Mouse (Mus musculus) left cerebral cortex, postnatal 14 days (tissue): ENCODE data around the gene Ablim1. TPM values are rescaled to one million over a fixed set of nuclear protein-coding genes. Genes with fewer than 3 reads are reported as not detected.

Source experiments
- DNase-seq, 2 experiments: peaks; one replicate each; pipeline ENCODE4 v3.0.0; 2021 to 2022; ENCODE audit warnings: low spot score in 2 of 2, mixed read lengths in 1 of 2
- intact Hi-C: fragments of 180-260 bp; cut with DNase I; formaldehyde crosslinking; loops from one replicate; pipeline ENCODE4 v1.15.1; 2025
- total RNA-seq, 2 experiments: library from RNA; stranded (reverse); gene quantifications; 2 replicates each; pipeline ENCODE4 v1.2.3; 2021

The Ablim1 gene
- total RNA-seq, 2 experiments from 2014 or later = 105 to 120 TPM

GRCm38 (mm10) chr19:57180333-57180732, 134.4 kb downstream of the Ablim1 start:
- intact Hi-C loops = no loop called here

GRCm38 (mm10) chr19:57179269-57179668, 135.4 kb downstream of the Ablim1 start:
- no peak for DNase-seq
- intact Hi-C loops = no loop called here

More at GRCm38 (mm10) chr19:57180333-57180732, 134.4 kb downstream of the Ablim1 start:
- DNase-seq = peak; percentile 41 to 55

- DNase-seq = no peak
- intact Hi-C loops = no loop called here
Observed at GRCm38 (mm10) chr19:57177334-57177733, 137.4 kb downstream of the Ablim1 start.

GRCm38 (mm10) chr19:57175077-57175476, 139.6 kb downstream of the Ablim1 start:
- intact Hi-C loops = no loop called here
- DNase-seq = no peak

GRCm38 (mm10) chr19:57174541-57174940, 140.2 kb downstream of the Ablim1 start:
- DNase-seq = no peak
- intact Hi-C loops = no loop called here

- DNase-seq = no peak
- intact Hi-C loops = no loop called here
Observed at GRCm38 (mm10) chr19:57174045-57174444, 140.7 kb downstream of the Ablim1 start.

- DNase-seq = no peak
Observed at GRCm38 (mm10) chr19:57172321-57172720, 142.4 kb downstream of the Ablim1 start.

GRCm38 (mm10) chr19:57170880-57171279, 143.8 kb downstream of the Ablim1 start:
- intact Hi-C loops = no loop called here
- DNase-seq = no peak

More at GRCm38 (mm10) chr19:57172321-57172720, 142.4 kb downstream of the Ablim1 start:
- intact Hi-C loops = no loop called here

- intact Hi-C loops = no loop called here
- DNase-seq = no peak
Observed at GRCm38 (mm10) chr19:57169485-57169884, 145.2 kb downstream of the Ablim1 start.

- no peak for DNase-seq
- intact Hi-C loops = no loop called here
Observed at GRCm38 (mm10) chr19:57167721-57168120, 147.0 kb downstream of the Ablim1 start.

GRCm38 (mm10) chr19:57164882-57165281, 149.8 kb downstream of the Ablim1 start:
- DNase-seq = no peak
- intact Hi-C loops = loop anchor here (5.0 kb wide), 1 partner anchor 72 kb away; no protein-coding TSS in a partner anchor

- peak; percentile 55 to 62 for DNase-seq
- intact Hi-C loops = loop anchor here (5.0 kb wide), 1 partner anchor 74 kb away; no protein-coding TSS in a partner anchor
Observed at GRCm38 (mm10) chr19:57163315-57163714, 151.4 kb downstream of the Ablim1 start.

GRCm38 (mm10) chr19:57161978-57162727, 152.6 kb downstream of the Ablim1 start:
- intact Hi-C loops = loop anchor here (2.0 to 5.0 kb wide), 2 partner anchors 75 to 163 kb away; no protein-coding TSS in a partner anchor
- peak in 1 of 2 experiments; percentile 44 for DNase-seq

GRCm38 (mm10) chr19:57161010-57161660, 153.6 kb downstream of the Ablim1 start:
- peak; percentile 66 to 75 for DNase-seq
- intact Hi-C loops = loop anchor here (2.0 to 5.0 kb wide), 2 partner anchors 76 to 164 kb away; no protein-coding TSS in a partner anchor

- no peak for DNase-seq
- intact Hi-C loops = no loop called here
Observed at GRCm38 (mm10) chr19:57157731-57158343, 156.9 kb downstream of the Ablim1 start.

- DNase-seq = peak in 1 of 2 experiments; percentile 64
- intact Hi-C loops = no loop called here
Observed at GRCm38 (mm10) chr19:57155121-57155884, 159.4 kb downstream of the Ablim1 start.

- peak; percentile 52 to 66 for DNase-seq
- intact Hi-C loops = no loop called here
Observed at GRCm38 (mm10) chr19:57152357-57152756, 162.4 kb downstream of the Ablim1 start.

GRCm38 (mm10) chr19:57151504-57151903, 163.2 kb downstream of the Ablim1 start:
- intact Hi-C loops = no loop called here
- DNase-seq = no peak

GRCm38 (mm10) chr19:57150275-57150674, 164.4 kb downstream of the Ablim1 start:
- DNase-seq = peak in 1 of 2 experiments; percentile 55
- intact Hi-C loops = no loop called here
